Mouse (Mus musculus) forebrain, embryonic 13.5 days (tissue): ENCODE results near the gene Btnl9. TPM values are rescaled to one million over a fixed set of nuclear protein-coding genes. Genes with fewer than 3 reads are reported as not detected.
"Not testable (repeated sequence)": the region's sequence is repeated elsewhere in the genome, so short reads cannot be mapped to it uniquely, and the experiment has no call there.

ENCODE experiments used
- ATAC-seq: fragments of 200-750 bp; cut with Nextera tagmentation; 2 replicates; pipeline ENCODE4 v1.8.0; 2017
- H3K27ac ChIP-seq: fragments of 300-500 bp; sonication (generic); 2 replicates; pipeline ENCODE4 v1.5.1; 2015; ENCODE audit warnings: inconsistent platforms, mild to moderate bottlenecking, moderate library complexity
- H3K27me3 ChIP-seq: fragments of 300-500 bp; sonication (generic); 2 replicates; pipeline ENCODE4 v1.6.1; 2015; ENCODE audit warnings: mild to moderate bottlenecking, inconsistent platforms
- H3K36me3 ChIP-seq: fragments of 300-500 bp; sonication (generic); 2 replicates; pipeline ENCODE4 v1.6.1; 2015; ENCODE audit warnings: mild to moderate bottlenecking, inconsistent platforms; ENCODE audit not compliant: poor library complexity, severe bottlenecking
- H3K4me1 ChIP-seq: fragments of 300-500 bp; sonication (generic); 2 replicates; pipeline ENCODE4 v1.6.1; 2015; ENCODE audit warnings: inconsistent platforms
- H3K4me2 ChIP-seq: fragments of 300-500 bp; sonication (generic); 2 replicates; pipeline ENCODE4 v1.6.1; 2015; ENCODE audit warnings: inconsistent platforms, mild to moderate bottlenecking, moderate library complexity
- H3K4me3 ChIP-seq: fragments of 300-500 bp; sonication (generic); 2 replicates; pipeline ENCODE4 v1.5.1; 2015; ENCODE audit warnings: mild to moderate bottlenecking, inconsistent platforms
- H3K9ac ChIP-seq: fragments of 300-500 bp; sonication (generic); 2 replicates; pipeline ENCODE4 v1.6.1; 2015; ENCODE audit warnings: mild to moderate bottlenecking, inconsistent platforms
- H3K9me3 ChIP-seq: fragments of 300-500 bp; sonication (generic); replicated peaks from 2 replicates; pipeline ENCODE4 v1.6.1; 2016; ENCODE audit warnings: inconsistent platforms
- WGBS: fragments of 180-500 bp; shearing (Covaris S2); methylation state at CpG from one replicate; pipeline ENCODE4 v1.1.7; 2015; 5-methylcytosine and 5-hydroxymethylcytosine counted together
- polyA plus RNA-seq: library from polyadenylated mRNA; unstranded; fragments of >200 nt; fragmentation: Nextera tagmentation; extraction: Ambion mirVana; gene quantifications from 2 replicates; pipeline ENCODE4 v1.2.1, GENCODE M21; 2015

The Btnl9 gene
- polyA plus RNA-seq, 1 experiment from 2014 or later = 0.03 TPM

DNA sequence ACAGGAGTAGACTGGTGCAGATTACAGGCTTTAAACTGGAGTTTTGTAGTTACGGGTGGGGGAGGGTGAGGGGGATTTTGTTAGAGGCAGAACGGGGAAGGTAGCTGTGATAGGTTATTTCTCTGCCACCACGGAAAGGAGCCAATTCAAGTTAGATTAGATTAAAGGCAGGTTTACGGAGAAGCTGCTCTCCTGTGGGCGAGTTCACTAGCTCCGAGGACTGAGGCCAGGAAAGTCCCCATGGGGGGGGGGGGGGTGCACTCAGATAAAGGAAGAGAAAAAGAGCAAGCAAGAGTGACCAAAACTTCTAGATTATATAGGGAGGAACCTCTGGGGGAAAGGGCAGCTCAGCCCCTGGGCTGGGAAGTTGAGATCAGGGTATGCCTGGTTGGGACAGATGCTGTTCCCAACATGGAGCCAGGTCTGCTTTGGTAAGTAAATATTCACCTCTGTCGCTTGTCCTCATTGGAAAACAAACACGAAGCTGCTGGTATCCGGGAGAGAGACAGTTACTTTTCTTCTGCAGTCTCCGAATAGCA, 15.6 kb upstream of the Btnl9 start:
- peaks cover 25% of the 10 kb centered on the region for H3K4me1 ChIP-seq
- H3K9me3 ChIP-seq = no peaks in the 10 kb centered on the region
- H3K4me3 ChIP-seq = peak overlapping the region; percentile 91
- 3% methylated on average over 10 of the region's 10 CpGs for WGBS
- no peaks in the 10 kb centered on the region for H3K27me3 ChIP-seq
- H3K4me2 ChIP-seq = peak overlapping the region; percentile 67
- H3K36me3 ChIP-seq = peaks cover 7% of the 10 kb centered on the region; the same call in 1 of the 2 replicates
- ATAC-seq = peak; percentile 14; the same call in 1 of the 2 replicates
- peak overlapping the region; percentile 98 for H3K27ac ChIP-seq
- H3K9ac ChIP-seq = peak overlapping the region; percentile 98

DNA sequence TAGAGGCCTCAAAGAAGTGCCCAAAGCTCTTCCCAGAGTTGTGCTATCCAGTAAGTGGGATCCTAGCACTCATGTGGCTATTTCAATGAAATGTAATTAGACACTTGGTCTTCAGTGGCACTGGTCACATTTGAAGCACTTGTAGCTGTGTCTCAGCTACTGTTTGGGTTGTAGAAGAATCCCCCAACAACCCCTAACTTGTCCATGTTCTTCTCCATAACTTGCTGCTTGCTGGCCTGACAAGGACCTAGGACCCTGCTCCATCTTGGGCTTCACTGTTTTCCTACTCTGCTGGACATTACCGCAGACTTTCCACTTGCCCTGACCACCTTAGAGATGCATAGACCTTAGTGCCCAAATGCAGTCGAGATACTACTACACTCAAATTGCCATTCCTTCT, 15.1 kb upstream of the Btnl9 start:
- H3K36me3 ChIP-seq = peaks cover 7% of the 10 kb centered on the region; the same call in 1 of the 2 replicates
- ATAC-seq = no peak
- peak overlapping the region; percentile 67 for H3K4me2 ChIP-seq
- H3K27me3 ChIP-seq = no peaks in the 10 kb centered on the region
- H3K9me3 ChIP-seq = no peaks in the 10 kb centered on the region
- H3K4me1 ChIP-seq = peaks cover 25% of the 10 kb centered on the region
- 52% methylated on average over 2 of the region's 2 CpGs for WGBS
- peak overlapping the region; percentile 98 for H3K9ac ChIP-seq
- H3K27ac ChIP-seq = no peak overlapping the region; the same call in 1 of the 2 replicates
- H3K4me3 ChIP-seq = peak overlapping the region; percentile 91

DNA sequence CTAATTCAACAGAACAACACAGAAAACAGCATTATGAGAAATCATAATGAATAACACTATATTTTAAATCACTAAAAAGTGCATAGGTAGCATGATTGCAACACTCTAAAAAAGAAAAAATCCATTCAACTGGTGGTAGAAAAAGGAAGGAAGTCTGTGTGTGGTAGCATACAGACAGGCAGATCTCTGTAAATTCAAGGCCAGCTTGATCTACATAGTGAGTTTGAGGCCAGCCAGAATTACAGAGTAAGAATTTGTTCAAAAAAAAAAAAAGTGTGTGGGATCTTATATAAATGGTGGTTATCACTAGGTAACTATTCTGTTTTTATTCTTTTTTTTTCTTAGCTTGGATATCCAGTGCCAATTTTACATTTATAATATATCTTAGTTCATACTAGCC, 14.2 kb upstream of the Btnl9 start:
- no peaks in the 10 kb centered on the region for H3K9me3 ChIP-seq
- H3K4me3 ChIP-seq = no peak overlapping the region
- H3K4me1 ChIP-seq = peaks cover 21% of the 10 kb centered on the region
- peaks cover under 1% of the 10 kb centered on the region; the same call in 1 of the 2 replicates for H3K36me3 ChIP-seq
- no peaks in the 10 kb centered on the region for H3K27me3 ChIP-seq
- H3K4me2 ChIP-seq = no peak overlapping the region
- ATAC-seq = no peak
- H3K27ac ChIP-seq = no peak overlapping the region
- no peak overlapping the region for H3K9ac ChIP-seq

DNA sequence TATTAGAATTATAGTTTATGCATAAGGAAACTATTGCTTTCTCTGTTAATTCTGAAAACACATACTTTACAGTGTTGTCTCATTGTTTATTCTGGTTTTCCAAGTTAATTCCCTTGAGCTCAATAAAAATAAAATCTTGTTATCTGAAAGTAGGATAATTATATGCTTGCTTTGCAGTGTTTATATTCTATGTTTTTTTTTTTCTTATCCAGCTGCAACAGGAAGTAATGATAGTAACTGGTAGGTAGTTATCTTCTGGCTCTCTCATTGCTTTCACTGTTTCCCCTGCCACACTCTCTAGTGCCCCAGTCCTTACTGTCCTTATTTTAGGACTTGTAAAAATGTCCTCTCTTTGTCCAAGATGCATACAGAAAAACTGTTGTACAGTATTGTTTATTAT, 13.7 kb upstream of the Btnl9 start:
- no peak overlapping the region for H3K4me3 ChIP-seq
- no peak overlapping the region for H3K27ac ChIP-seq
- H3K9me3 ChIP-seq = no peaks in the 10 kb centered on the region
- ATAC-seq = no peak
- peaks cover 21% of the 10 kb centered on the region for H3K4me1 ChIP-seq
- H3K4me2 ChIP-seq = no peak overlapping the region
- H3K9ac ChIP-seq = no peak overlapping the region
- no peaks in the 10 kb centered on the region for H3K36me3 ChIP-seq
- no peaks in the 10 kb centered on the region for H3K27me3 ChIP-seq

DNA sequence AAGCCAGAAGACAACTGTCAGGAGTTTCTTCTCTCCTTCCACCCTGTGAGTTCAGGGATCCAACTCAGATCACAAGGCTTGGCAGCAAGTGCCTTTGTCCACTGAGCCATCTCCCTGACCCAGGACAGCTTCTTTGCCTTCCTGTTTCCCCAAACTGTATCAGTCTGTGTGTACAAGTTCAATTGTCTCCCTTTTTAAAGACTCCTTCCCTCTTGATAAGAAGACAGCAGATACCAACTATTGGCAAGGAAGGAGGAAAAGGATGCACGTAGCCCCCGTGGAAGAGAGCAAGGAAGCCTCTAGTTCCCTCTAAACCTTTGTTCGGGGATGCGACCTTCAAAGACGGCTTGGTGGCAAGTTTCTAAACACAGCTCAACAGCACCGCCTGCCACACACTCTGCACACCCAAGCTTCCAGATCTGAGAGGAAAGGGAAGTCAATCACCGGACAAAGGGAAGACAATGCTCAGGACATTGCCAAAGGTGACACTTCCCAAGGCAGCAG, 8.9 kb upstream of the Btnl9 start:
- H3K4me2 ChIP-seq = no peak overlapping the region
- no peaks in the 10 kb centered on the region for H3K4me1 ChIP-seq
- H3K9ac ChIP-seq = no peak overlapping the region
- H3K27me3 ChIP-seq = no peaks in the 10 kb centered on the region
- H3K27ac ChIP-seq = no peak overlapping the region
- WGBS = 93% methylated on average over 7 of the region's 7 CpGs
- no peak for ATAC-seq
- no peak overlapping the region for H3K4me3 ChIP-seq
- no peaks in the 10 kb centered on the region for H3K36me3 ChIP-seq
- H3K9me3 ChIP-seq = no peaks in the 10 kb centered on the region

DNA sequence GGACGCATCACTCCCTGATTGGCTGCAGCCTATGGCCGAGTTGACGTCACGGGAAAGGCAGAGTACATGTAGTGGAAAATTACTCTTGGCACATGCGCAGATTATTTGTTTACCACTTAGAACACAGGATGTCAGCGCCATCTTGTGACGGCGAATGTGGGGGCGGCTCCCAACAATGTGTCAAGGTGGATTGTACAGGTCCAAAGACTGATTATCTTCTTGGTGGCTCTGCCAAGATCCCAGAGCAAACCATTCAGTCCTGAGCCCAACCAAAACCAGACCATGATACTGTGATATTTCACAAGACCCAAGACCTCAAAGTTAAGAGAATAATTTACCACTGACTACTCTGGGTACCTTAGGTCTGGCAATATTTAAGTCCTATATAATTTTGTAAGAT, 7.8 kb upstream of the Btnl9 start:
- WGBS = 91% methylated on average over 9 of the region's 9 CpGs
- ATAC-seq = not testable (repeated sequence)

DNA sequence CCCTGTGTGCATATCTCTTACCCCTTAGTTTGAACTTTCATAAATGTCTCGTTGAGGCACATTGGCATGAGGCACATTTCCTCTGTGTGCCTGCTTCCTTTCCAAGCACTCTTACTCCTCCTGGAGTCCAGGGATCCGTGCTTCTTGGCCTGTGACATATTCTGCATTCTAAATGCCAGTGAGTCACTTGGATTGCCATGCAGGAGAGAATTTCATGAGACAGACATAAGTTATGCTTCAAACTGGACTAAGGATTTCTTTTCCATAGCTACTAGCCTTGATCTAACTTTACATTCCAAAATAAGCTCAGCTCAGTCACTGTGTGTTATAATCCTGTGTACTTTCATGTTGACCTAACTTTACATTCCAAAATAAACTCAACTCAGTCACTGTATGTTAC, 4.1 kb upstream of the Btnl9 start:
- Histone ChIP-seq H3K9ac (no peak overlapping the region), H3K4me3 (no peak overlapping the region), H3K27me3 (no peaks in the 10 kb centered on the region), H3K27ac (no peak overlapping the region), H3K4me1 (no peaks in the 10 kb centered on the region), H3K36me3 (no peaks in the 10 kb centered on the region), H3K4me2 (no peak overlapping the region), H3K9me3 (no peaks in the 10 kb centered on the region)
- WGBS = 61% methylated on average over 2 of the region's 2 CpGs
- ATAC-seq = no peak

More for the DNA sequence above, 7.8 kb upstream of the Btnl9 start:
- H3K36me3 ChIP-seq, H3K27ac ChIP-seq, H3K4me3 ChIP-seq, H3K27me3 ChIP-seq, H3K4me2 ChIP-seq, H3K9ac ChIP-seq, H3K4me1 ChIP-seq, H3K9me3 ChIP-seq: not testable (repeated sequence)

DNA sequence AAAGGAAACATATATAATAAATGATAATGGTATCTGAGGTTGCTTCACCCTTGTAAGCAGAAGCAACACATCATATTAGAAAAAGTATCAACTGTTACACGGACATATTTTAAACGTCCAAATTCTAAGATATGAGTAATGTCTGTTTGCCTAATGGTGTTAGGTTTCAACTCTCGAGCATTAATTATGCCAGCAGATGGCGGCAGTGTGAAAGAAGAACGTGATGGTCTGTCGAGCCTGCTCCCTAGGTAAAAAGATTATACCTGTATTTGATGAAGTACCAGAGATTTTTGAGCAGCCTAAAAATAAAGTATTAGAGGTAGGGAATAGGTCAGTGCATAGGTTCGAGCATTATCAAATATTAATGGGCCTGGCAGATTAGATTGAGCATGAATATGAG, 2.8 kb upstream of the Btnl9 start:
- Histone ChIP-seq H3K27ac (no peak overlapping the region), H3K9me3 (no peaks in the 10 kb centered on the region), H3K9ac (no peak overlapping the region), H3K4me3 (no peak overlapping the region), H3K27me3 (no peaks in the 10 kb centered on the region), H3K4me1 (no peaks in the 10 kb centered on the region), H3K36me3 (no peaks in the 10 kb centered on the region), H3K4me2 (no peak overlapping the region)
- 5% methylated on average over 7 of the region's 7 CpGs for WGBS
- peak; percentile 24; the same call in 1 of the 2 replicates for ATAC-seq

DNA sequence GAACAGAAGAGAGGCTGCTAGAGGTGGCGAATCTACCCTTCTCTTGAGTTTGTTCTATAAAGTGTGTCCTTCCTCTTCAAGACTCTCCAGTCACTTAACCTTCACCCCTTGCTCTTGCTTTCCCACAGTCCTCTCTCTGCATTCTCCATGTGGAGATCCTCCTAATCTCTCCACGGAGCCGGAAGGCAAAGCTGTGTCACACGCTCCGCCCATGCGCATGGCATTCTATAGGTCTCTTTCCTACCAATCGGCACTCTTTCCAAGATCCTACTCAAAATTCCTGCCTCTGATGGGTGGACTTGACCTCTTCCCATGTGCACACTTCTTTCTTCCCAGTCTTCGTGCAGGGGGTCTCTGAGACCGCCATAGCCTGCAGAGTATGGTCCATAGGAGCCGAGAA, 742 bp upstream of the Btnl9 start:
- H3K27ac ChIP-seq = no peak overlapping the region
- H3K4me1 ChIP-seq = no peaks in the 10 kb centered on the region
- H3K27me3 ChIP-seq = no peaks in the 10 kb centered on the region
- H3K36me3 ChIP-seq = no peaks in the 10 kb centered on the region
- H3K9me3 ChIP-seq = no peaks in the 10 kb centered on the region
- H3K9ac ChIP-seq = no peak overlapping the region
- no peak overlapping the region for H3K4me3 ChIP-seq
- WGBS = 81% methylated on average over 10 of the region's 10 CpGs
- ATAC-seq = no peak
- H3K4me2 ChIP-seq = no peak overlapping the region

DNA sequence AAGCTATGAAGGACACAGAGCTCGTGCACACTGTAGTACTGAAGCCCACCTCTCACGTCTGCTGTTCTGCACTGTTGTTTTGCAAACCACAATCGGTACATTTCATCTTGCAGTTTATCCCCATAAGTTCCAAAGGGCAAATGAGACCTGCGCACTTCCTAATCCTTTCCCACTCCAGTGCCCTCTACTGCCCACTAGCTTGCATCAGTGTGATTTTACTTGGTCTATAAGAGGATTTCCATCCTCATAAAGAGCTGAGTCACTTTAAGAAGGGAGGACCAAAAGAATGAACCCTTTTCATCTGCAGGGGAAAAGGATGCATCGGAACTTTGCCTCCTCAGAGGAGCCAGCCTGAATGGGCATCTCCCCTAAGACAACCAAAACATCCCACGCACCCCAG, 507 bp downstream of the Btnl9 start:
- Histone ChIP-seq H3K4me3 (no peak overlapping the region), H3K4me1 (no peaks in the 10 kb centered on the region), H3K36me3 (no peaks in the 10 kb centered on the region), H3K9ac (no peak overlapping the region), H3K9me3 (no peaks in the 10 kb centered on the region), H3K27me3 (no peaks in the 10 kb centered on the region), H3K4me2 (no peak overlapping the region), H3K27ac (no peak overlapping the region)
- no peak for ATAC-seq
- WGBS = 79% methylated on average over 6 of the region's 6 CpGs

DNA sequence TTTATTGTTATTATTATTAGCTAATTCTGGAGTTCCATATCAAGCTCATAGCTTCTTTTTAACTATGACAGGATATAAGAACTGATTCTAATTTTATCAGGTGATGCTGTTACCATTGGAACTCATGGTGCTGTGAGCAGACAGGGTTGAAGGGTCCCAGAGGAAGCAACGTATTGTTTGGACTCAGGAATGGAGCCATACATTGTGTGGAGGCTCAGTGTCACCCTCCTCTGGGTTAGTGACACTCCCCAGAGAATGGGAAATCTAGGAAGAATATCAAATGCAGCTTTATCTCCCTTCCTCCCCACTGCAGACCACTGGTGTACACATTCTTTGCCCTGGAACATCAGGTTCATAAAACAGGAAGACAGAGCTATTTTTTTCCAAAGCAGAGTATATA, 3.8 kb downstream of the Btnl9 start:
- H3K27ac ChIP-seq = no peak overlapping the region
- ATAC-seq = no peak
- no peak overlapping the region for H3K4me3 ChIP-seq
- H3K4me1 ChIP-seq = no peaks in the 10 kb centered on the region
- H3K9me3 ChIP-seq = no peaks in the 10 kb centered on the region
- no peak overlapping the region for H3K9ac ChIP-seq
- no peaks in the 10 kb centered on the region for H3K27me3 ChIP-seq
- H3K36me3 ChIP-seq = no peaks in the 10 kb centered on the region
- no peak overlapping the region for H3K4me2 ChIP-seq
- WGBS = 62% methylated on average over 1 of the region's 1 CpGs

DNA sequence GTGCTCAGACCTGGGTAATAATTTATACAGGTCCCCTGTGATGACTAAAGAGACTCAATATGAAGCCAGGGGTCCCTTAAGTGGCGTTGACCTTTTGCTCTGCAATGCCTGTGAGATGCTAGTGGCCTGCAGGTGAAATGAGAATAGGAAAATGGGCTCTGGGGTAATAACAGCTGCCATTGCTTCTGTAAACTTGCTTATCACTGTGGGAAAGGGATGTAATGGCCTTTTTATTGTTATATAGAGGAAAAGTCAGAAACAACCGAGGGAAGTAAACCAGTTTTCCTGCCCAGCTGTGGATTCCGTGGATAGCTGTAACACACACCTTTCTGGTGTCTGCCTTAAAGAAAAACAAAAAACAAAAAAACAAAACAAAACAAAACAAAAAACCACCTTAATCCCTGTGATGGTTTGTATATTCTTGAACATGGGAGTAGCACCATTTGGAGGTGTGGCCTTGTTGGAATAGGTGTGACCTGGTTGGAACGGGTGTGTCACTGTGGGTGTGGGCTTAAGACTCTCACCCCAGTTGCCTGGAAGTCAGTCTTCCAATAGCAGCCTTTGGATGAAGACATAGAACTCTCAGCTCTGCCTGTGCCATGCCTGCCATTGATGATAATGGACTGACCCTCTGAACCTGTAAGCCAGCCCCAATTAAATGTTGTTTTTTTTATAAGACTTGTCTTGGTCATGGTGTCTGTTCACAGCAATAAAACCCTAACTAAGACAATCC, 10.7 kb downstream of the Btnl9 start:
- WGBS = 87% methylated on average over 4 of the region's 4 CpGs
- ATAC-seq, H3K9me3 ChIP-seq, H3K27ac ChIP-seq, H3K27me3 ChIP-seq, H3K4me1 ChIP-seq, H3K36me3 ChIP-seq, H3K4me3 ChIP-seq, H3K9ac ChIP-seq, H3K4me2 ChIP-seq: not testable (repeated sequence)

DNA sequence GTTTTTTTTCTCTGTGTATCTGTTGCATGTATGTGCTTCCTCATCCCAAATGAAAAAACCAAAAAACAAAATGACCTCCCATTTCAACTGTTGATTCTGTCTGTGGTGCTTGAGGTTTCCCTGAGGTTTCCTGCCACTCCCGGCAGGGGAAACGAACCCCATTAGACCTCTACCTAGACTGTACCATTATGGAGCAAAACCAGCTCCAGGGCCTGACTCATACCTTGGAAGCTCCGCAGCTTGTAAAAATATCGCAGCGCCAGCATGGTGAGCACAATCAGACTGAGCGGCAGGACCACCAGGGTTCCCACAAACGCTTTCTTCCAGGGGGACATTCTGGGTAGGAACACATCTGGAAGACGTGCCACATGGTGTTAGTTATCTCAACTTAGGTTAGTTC, 11.6 kb downstream of the Btnl9 start:
- WGBS = 92% methylated on average over 8 of the region's 8 CpGs
- Histone ChIP-seq H3K9me3 (no peaks in the 10 kb centered on the region), H3K36me3 (no peaks in the 10 kb centered on the region), H3K4me1 (no peaks in the 10 kb centered on the region), H3K27me3 (0 out of 2 replicates have a peak, but pooled peaks cover 4% of the 10 kb centered on the region), H3K4me2 (no peak overlapping the region), H3K27ac (no peak overlapping the region), H3K4me3 (no peak overlapping the region), H3K9ac (no peak overlapping the region)
- ATAC-seq = no peak
